Mouse (Mus musculus) kidney, postnatal 0 days (tissue): ENCODE results near the gene Clec2e. TPM values are rescaled to one million over a fixed set of nuclear protein-coding genes. Genes with fewer than 3 reads are reported as not detected.
"Not testable (repeated sequence)": the region's sequence is repeated elsewhere in the genome, so short reads cannot be mapped to it uniquely, and the experiment has no call there.

Experiments
- ATAC-seq: fragments of 200-750 bp; cut with Nextera tagmentation; replicated peaks from 2 replicates; pipeline ENCODE4 v1.8.0; 2017; ENCODE audit warnings: low read depth, moderate number of reproducible peaks, moderate TSS enrichment, moderate library complexity; ENCODE audit not compliant: low FRiP score
- DNase-seq: peaks from one replicate; pipeline ENCODE4 v3.0.0-alpha.2; 2016; ENCODE audit warnings: low spot score
- H3K27ac ChIP-seq: fragments of 300-500 bp; sonication (generic); 2 replicates; pipeline ENCODE4 v1.5.1; 2014; ENCODE audit warnings: mild to moderate bottlenecking
- H3K27me3 ChIP-seq: fragments of 300-500 bp; sonication (generic); 2 replicates; pipeline ENCODE4 v1.6.1; 2014; ENCODE audit warnings: low read length, mixed read lengths; ENCODE audit not compliant: insufficient read depth
- H3K36me3 ChIP-seq: fragments of 300-500 bp; sonication (generic); 2 replicates; pipeline ENCODE4 v1.6.1; 2014; ENCODE audit warnings: low read length, mixed read lengths; ENCODE audit not compliant: insufficient read depth
- H3K4me1 ChIP-seq: fragments of 300-500 bp; sonication (generic); replicated peaks from 2 replicates; pipeline ENCODE4 v1.6.1; 2014; ENCODE audit warnings: antibody characterized with exemption, low read length, mixed read lengths; ENCODE audit not compliant: insufficient read depth
- H3K4me2 ChIP-seq: fragments of 300-500 bp; sonication (generic); 2 replicates; pipeline ENCODE4 v1.6.1; 2014; ENCODE audit warnings: mild to moderate bottlenecking, low read length, moderate library complexity, mixed read lengths
- H3K4me3 ChIP-seq: fragments of 300-500 bp; sonication (generic); replicated peaks from 2 replicates; pipeline ENCODE4 v1.5.1; 2014; ENCODE audit warnings: low read depth, low read length
- H3K9ac ChIP-seq: fragments of 300-500 bp; sonication (generic); 2 replicates; pipeline ENCODE4 v1.6.1; 2014; ENCODE audit warnings: low read depth, low read length
- H3K9me3 ChIP-seq: fragments of 300-500 bp; sonication (generic); replicated peaks from 2 replicates; pipeline ENCODE4 v1.6.1; 2016; ENCODE audit warnings: low read length, inconsistent platforms, mixed read lengths
- CTCF ChIP-seq: IDR thresholded peaks from 2 replicates; pipeline ENCODE4 v1.5.1; 2016; ENCODE audit warnings: antibody characterized with exemption, low read depth, mild to moderate bottlenecking, moderate library complexity
- WGBS: fragments of 180-500 bp; shearing (Covaris S2); extraction: QIAGEN DNeasy Blood & Tissue Kit; methylation state at CpG from one replicate; pipeline ENCODE4 v1.1.7; 2014; 5-methylcytosine and 5-hydroxymethylcytosine counted together
- polyA plus RNA-seq: library from polyadenylated mRNA; unstranded; fragments of >200 nt; fragmentation: Nextera tagmentation; extraction: Ambion mirVana; gene quantifications from 2 replicates; pipeline ENCODE4 v1.2.1, GENCODE M21; 2015

Gene Clec2e
- polyA plus RNA-seq, result 0.06 TPM in 1 of 2 replicates, not detected in the other

GRCm38 (mm10) chr6:129100794-129101193 is at the start of gene Clec2e:
Gene Clec2e, minus strand, starts transcription at chr6:129100913.
- not testable (repeated sequence) for H3K27ac ChIP-seq, H3K4me1 ChIP-seq, H3K4me2 ChIP-seq, H3K36me3 ChIP-seq, DNase-seq, H3K9ac ChIP-seq, H3K4me3 ChIP-seq, ATAC-seq, H3K27me3 ChIP-seq, H3K9me3 ChIP-seq
- WGBS, result 73% methylated on average over 1 of the region's 1 CpGs

GRCm38 (mm10) chr6:129146812-129147211 is 46.1 kb upstream of the Clec2e start:
- TF ChIP-seq CTCF, result no peak
- DNase-seq, result no peak
- H3K9ac ChIP-seq, result no peak overlapping the region
- no peak overlapping the region for H3K4me2 ChIP-seq
- H3K9me3 ChIP-seq, result no peaks in the 10 kb centered on the region
- H3K36me3 ChIP-seq, result no peaks in the 10 kb centered on the region
- no peak overlapping the region for H3K27ac ChIP-seq
- no peak for ATAC-seq
- WGBS, result 93% methylated on average over 2 of the region's 2 CpGs
- no peak overlapping the region for H3K4me3 ChIP-seq
- H3K27me3 ChIP-seq, result no peaks in the 10 kb centered on the region
- no peaks in the 10 kb centered on the region for H3K4me1 ChIP-seq

GRCm38 (mm10) chr6:129132604-129133341 is 32.1 kb upstream of the Clec2e start:
- 70% methylated on average over 4 of the region's 4 CpGs for WGBS
- Histone ChIP-seq H3K9ac (no peak overlapping the region), H3K36me3 (no peaks in the 10 kb centered on the region), H3K9me3 (no peaks in the 10 kb centered on the region), H3K27me3 (no peaks in the 10 kb centered on the region), H3K4me1 (no peaks in the 10 kb centered on the region), H3K4me2 (no peak overlapping the region), H3K4me3 (no peak overlapping the region), H3K27ac (no peak overlapping the region)
- DNase-seq (no peak), ATAC-seq (no peak)
- TF ChIP-seq CTCF, result no peak

- no peak for ATAC-seq
- H3K4me1 ChIP-seq, result no peaks in the 10 kb centered on the region
Observed at GRCm38 (mm10) chr6:129126861-129127260, 26.1 kb upstream of the Clec2e start.

GRCm38 (mm10) chr6:129124531-129124930 is 23.8 kb upstream of the Clec2e start:
- DNase-seq, ATAC-seq, H3K4me1 ChIP-seq, H3K9me3 ChIP-seq, H3K36me3 ChIP-seq, H3K4me3 ChIP-seq, H3K27ac ChIP-seq, H3K9ac ChIP-seq, H3K27me3 ChIP-seq, H3K4me2 ChIP-seq: not testable (repeated sequence)

More at GRCm38 (mm10) chr6:129126861-129127260, 26.1 kb upstream of the Clec2e start:
- Histone ChIP-seq H3K36me3 (no peaks in the 10 kb centered on the region), H3K27me3 (no peaks in the 10 kb centered on the region), H3K9ac (no peak overlapping the region), H3K4me3 (no peak overlapping the region), H3K27ac (no peak overlapping the region), H3K4me2 (no peak overlapping the region), H3K9me3 (no peaks in the 10 kb centered on the region)
- TF ChIP-seq CTCF, result no peak
- DNase-seq, result no peak

- ATAC-seq, result no peak
- WGBS, result 93% methylated on average over 3 of the region's 3 CpGs
- no peaks in the 10 kb centered on the region for H3K9me3 ChIP-seq
- H3K9ac ChIP-seq, result no peak overlapping the region
- H3K36me3 ChIP-seq, result no peaks in the 10 kb centered on the region
- H3K4me3 ChIP-seq, result no peak overlapping the region
- no peaks in the 10 kb centered on the region for H3K4me1 ChIP-seq
- H3K27me3 ChIP-seq, result no peaks in the 10 kb centered on the region
- no peak for TF ChIP-seq CTCF
- no peak overlapping the region for H3K27ac ChIP-seq
- no peak for DNase-seq
- H3K4me2 ChIP-seq, result no peak overlapping the region
Observed at GRCm38 (mm10) chr6:129116223-129116622, 15.5 kb upstream of the Clec2e start.

GRCm38 (mm10) chr6:129114237-129114636 is 13.5 kb upstream of the Clec2e start:
- DNase-seq, H3K4me3 ChIP-seq, H3K9ac ChIP-seq, ATAC-seq, H3K4me2 ChIP-seq, H3K36me3 ChIP-seq, H3K9me3 ChIP-seq, H3K27me3 ChIP-seq, H3K4me1 ChIP-seq: not testable (repeated sequence)
- 85% methylated on average over 3 of the region's 3 CpGs for WGBS
- H3K27ac ChIP-seq, result peak overlapping the region; percentile 13; the same call in 1 of the 2 replicates
